Mouse (Mus musculus): ENCODE results near the gene Ppil4.
A peak's percentile ranks its signal among the peaks of the same experiment; 100 is the strongest.

The Ppil4 gene

DNA sequence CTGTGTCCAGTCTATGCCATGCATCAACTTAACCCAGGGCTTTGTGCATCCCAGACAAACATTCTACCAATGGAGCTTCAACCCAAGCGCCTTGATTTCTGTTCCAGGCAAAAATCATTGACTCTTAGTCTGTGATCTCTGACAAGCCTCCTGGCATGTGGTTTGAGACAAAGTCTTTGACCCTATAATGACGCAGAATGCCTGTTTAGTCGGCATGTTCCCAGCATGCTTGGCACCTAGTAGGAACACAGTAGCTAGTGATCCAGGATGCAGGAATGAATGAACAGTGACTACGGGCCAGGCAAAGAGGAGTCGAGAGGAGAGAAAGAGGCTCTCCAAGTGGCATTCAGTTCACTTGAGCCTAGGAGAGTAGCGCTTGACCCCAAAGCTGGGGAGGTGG lies 70.7 kb downstream of the Ppil4 start:
- DNase-seq = no peak

DNA sequence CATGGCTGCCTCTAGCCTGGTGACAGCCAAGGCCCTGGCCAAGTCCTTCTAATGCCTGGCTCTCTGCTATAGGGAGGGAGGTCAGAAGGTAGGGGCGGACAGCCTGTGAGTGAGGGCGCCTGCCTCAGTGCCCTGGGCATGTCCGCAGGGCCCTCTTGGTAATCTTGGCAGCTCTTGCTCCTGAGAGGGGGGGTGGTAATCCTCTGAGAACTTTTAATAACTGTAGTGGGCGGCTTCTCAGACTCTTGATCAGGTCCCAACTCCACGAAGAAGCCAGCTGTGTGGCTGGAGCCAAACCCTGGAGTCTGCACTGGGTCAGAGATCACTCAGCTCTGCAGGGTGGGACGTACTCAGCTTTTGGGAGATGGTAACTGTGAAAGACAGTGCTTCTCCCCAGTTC lies 71.5 kb downstream of the Ppil4 start:
- no peak for DNase-seq

DNA sequence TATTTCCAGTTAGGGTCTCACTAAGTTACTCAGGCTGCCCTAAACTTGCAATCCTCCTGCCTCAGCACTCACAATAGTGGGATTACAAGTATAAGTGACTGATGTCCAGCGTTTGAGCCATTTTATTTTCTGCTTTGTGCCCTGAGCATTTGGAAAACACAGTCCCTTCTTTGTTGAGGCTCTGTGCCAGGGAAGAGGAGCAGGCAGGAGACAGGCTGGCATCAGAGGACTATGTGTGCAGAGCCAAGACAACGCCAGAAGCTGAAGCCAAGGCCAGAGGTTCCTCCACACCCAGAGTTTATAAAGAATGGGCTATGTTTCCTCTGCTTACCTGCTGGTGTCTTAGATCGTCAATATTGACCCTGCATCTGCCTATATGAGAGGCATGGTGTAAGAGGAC lies 72.1 kb downstream of the Ppil4 start:
- DNase-seq = no peak

DNA sequence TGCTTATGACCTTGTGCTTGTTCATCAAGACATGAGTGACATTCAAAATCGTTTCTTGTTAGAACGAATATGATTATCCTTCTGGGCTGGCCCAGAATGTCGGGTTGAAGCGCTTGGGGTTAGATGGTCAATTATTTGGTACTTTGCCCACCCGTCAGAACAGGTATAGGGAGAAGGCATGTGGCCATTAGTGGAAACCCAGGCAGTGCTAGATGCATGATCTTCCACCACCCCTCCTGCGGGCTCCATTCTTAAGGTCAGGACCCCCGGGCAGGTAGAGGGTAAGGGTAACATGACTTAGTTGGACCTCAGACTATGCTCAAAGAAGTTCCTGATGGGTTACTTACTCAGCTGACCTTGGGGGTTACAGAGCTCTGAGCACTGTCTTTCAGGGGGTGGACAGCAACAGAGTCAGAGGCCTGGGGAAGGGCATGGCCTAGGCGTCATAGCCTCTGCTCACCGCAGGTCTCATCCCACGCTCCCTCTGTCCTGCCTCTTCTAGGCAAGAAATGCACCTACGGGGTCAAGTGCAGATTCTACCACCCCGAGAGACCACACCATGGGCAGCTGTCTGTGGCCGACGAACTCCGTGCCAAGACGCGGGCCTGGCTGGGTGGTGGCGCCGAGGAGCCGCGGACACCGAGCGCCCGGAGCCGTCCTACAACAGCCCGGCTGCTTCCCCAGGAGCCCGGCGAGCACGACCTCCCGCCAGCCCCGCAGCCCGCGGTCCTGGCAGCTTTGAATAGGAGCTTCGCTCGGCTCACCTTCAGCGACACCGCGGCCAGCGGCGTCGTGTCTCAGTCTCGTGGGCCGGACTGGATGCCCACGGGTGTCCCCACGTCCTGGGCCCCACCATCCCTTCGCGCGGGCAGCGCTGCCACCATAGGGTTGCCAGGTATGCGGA lies 74.3 kb downstream of the Ppil4 start:
- DNase-seq = no peak

DNA sequence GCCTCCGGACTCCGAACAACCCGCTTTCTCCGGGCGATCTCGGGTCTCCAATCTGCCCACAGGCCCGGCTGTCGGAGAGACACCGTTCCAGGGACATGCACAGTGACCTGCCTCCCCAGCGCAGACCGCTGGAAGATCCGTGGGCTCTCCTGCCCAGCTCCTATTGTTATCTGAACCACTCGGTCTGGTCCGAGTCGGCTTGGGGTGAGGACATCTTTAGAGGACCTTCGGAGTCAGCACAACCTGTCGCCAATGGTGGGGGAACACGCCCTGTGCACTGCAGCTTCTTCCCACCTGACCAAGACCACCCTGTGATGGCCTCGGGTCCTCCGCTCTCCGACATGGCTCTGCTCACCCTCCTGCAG lies 75.0 kb downstream of the Ppil4 start:
- DNase-seq = no peak

DNA sequence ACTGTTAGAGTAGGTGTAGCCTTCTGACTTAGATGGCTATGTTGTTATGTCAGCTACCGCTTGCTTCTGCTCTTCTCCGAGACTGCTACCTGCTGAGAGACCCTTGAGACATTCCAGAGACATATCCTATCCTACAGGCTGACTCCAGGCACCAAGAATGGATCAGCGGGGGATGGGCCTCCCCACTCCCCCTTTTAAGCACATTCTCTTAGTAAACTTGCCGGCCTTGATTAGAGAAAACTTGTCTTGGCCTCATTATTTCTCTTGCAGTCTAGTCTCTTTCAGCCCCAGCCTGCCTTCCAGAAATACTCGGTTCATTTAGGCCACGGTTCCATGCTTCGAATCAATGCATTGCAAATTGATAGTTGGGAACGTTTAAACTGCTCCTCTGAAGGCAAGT lies 77.1 kb downstream of the Ppil4 start:
- DNase-seq = no peak

DNA sequence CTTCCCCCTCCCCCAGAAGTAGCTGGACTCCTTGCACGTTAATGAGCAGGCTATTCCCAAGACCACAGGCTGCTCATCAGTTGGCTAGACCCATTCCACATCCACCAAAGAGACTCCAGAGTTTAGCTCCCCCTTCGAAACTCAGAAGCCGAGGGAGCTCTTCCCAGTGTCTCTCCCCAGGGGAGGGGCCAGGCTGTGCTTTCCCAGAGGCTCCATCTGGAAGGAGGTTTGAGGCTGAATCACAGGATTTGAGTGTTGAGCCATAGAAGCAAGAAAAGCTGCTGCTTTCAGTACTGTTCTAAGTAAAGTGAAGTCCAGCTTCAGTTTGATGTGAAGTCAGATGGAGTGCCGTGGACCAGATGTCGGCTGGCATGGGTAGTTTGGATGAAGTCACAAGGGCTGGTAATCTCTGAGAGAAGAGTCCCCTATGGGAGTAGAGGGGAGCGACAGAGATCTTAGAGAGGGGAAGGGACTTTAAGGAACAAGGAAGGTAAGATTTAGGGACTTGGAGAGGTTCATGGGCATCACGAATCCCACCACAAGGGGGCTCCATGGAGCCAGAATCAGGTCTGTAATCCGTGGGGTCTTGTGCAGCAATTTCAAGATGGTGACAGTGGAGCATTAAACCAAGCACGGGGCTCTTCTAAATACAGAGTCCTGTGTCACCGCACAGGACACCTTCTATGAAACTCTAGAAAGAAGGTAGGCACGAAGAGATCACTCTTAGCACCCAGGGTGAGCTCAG lies 78.1 kb downstream of the Ppil4 start:
- DNase-seq = peak in 1 of 2 experiments; percentile 61

DNA sequence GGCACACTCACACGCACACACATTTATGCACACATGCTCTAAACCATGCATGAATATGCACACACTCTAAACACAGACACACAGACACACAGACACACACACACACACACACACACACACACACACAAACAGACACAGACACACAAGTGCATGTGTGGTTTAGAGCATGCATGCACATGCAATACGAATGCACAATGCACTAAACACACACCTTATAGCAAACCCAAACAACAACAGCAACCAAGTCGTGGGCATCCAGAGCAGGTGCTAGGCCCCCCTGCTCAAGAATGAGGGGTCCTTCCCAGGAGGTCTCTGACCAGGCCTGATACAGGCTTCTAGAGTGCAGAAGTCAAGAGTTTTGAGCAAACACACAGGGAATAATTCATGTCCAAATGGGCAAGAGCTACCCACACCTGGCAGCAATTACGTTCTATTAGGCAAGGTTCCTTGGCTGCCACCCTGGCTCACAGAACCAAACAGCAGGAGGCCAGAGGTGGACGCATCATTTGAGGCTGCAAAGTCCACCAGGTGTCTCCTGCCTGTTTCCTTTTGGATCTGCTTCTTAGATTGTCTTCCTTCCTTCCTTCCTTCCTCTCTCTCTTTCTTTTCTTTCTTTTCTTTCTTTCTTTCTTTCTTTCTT lies 78.8 kb downstream of the Ppil4 start:
- no peak for DNase-seq

All from spleen, adult 18-20 months (tissue).